Mouse (Mus musculus): ENCODE results near the gene Prrx1. TPM values are rescaled to one million over a fixed set of nuclear protein-coding genes. Genes with fewer than 3 reads are reported as not detected.
A peak's percentile ranks its signal among the peaks of the same experiment; 100 is the strongest.

Prrx1 gene
- polyA plus RNA-seq, 1 experiment from 2014 or later: 8.6 TPM

DNA sequence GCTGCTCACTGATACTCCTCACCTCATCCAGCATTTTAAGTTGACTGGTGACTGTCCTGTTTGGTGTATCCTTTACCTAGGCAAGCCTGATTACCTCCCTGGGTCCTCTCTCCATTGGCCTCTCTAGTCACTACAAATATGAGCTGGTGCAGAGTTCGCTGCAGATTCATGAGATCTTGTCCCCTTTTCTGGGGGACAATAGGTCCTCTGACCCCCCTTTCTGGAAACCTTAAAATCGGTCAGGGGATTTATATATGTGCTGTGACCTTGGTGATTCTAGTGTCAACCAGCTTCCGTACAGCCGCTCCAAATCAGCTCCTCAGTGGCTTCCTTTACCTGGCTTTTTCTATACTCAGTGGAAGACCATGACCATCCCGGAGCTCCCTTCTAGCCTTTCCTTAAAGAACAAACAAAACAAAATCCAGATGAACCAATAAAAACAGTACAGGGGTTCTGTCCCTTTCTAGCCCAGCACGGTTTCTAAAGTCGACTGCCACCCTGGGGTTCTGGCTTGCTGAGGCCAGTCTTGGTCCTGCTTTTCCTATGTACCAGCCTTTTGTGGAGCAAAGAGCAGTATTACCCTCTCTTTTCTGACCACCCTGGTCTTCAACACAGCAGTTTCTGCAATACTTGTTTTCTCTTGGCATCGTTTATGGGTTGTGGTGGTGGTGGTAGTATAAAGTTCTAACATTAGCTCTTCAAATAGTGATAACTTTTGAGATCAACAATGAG, 3.3 kb downstream of the Prrx1 start:
- WGBS: 16% methylated on average over 8 of the region's 8 CpGs
- Histone ChIP-seq H3K9ac (no peak overlapping the region), H3K27ac (no peak overlapping the region), H3K9me3 (replicated peaks) (no peaks in the 10 kb centered on the region), H3K27me3 (peaks cover 55% of the 10 kb centered on the region), H3K4me1 (peaks cover 67% of the 10 kb centered on the region), H3K36me3 (ENCODE audit: poor library complexity, severe bottlenecking) (no peaks in the 10 kb centered on the region), H3K4me2 (peak overlapping the region; percentile 93), H3K4me3 (peak overlapping the region; percentile 57)
- no peak for ATAC-seq

GRCm38 (mm10) chr1:163309466-163309865, 4.0 kb downstream of the Prrx1 start:
- WGBS: 17% methylated on average over 2 of the region's 2 CpGs
- H3K27me3 ChIP-seq: peaks cover 51% of the 10 kb centered on the region
- no peaks in the 10 kb centered on the region for H3K9me3 ChIP-seq (replicated peaks)
- H3K4me3 ChIP-seq: peak overlapping the region; percentile 57
- H3K4me2 ChIP-seq: peak overlapping the region; percentile 93
- no peak for ATAC-seq
- no peak overlapping the region for H3K9ac ChIP-seq
- H3K36me3 ChIP-seq (ENCODE audit: poor library complexity, severe bottlenecking): no peaks in the 10 kb centered on the region
- no peak overlapping the region for H3K27ac ChIP-seq
- peaks cover 60% of the 10 kb centered on the region for H3K4me1 ChIP-seq

GRCm38 (mm10) chr1:163308631-163309030, 4.9 kb downstream of the Prrx1 start:
- peak overlapping the region; percentile 24 for H3K4me3 ChIP-seq
- no peak for ATAC-seq
- H3K4me2 ChIP-seq: peak overlapping the region; percentile 93
- peaks cover 48% of the 10 kb centered on the region for H3K27me3 ChIP-seq
- H3K4me1 ChIP-seq: peaks cover 54% of the 10 kb centered on the region
- WGBS: 3% methylated on average over 24 of the region's 24 CpGs
- H3K9me3 ChIP-seq (replicated peaks): no peaks in the 10 kb centered on the region
- H3K27ac ChIP-seq: no peak overlapping the region
- peak overlapping the region; percentile 41; the same call in 1 of the 2 replicates for H3K9ac ChIP-seq
- no peaks in the 10 kb centered on the region for H3K36me3 ChIP-seq (ENCODE audit: poor library complexity, severe bottlenecking)

DNA sequence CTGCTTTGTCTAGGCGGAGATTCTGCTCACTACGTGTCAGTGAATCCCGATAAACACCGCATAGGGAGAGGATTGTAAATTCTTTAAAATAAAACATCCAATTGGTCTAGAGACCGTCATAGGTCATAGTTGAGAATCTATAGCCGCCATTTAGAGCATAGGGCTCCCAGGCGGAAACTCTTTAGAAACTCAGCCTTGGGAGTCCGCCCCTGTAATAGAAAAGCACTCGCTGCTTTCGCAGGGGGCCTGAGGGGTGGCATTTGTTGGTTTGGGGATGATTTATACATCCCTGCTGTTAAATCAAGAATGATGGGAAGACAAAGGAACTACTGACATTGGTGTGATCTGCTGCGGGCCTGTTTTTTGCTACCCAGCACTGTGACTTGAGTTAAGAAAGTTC, 5.8 kb downstream of the Prrx1 start:
- Histone ChIP-seq H3K4me2 (no peak overlapping the region), H3K27ac (no peak overlapping the region), H3K9me3 (replicated peaks) (no peaks in the 10 kb centered on the region), H3K9ac (no peak overlapping the region), H3K27me3 (peaks cover 48% of the 10 kb centered on the region), H3K36me3 (ENCODE audit: poor library complexity, severe bottlenecking) (no peaks in the 10 kb centered on the region), H3K4me3 (no peak overlapping the region), H3K4me1 (peaks cover 47% of the 10 kb centered on the region)
- WGBS: 21% methylated on average over 11 of the region's 11 CpGs
- no peak for ATAC-seq

- 55% methylated on average over 1 of the region's 1 CpGs for WGBS
- H3K4me2 ChIP-seq: no peak overlapping the region
- H3K27ac ChIP-seq: no peak overlapping the region
- H3K4me1 ChIP-seq: peaks cover 29% of the 10 kb centered on the region; the same call in 1 of the 2 replicates
- H3K4me3 ChIP-seq: no peak overlapping the region
- H3K9me3 ChIP-seq (replicated peaks): no peaks in the 10 kb centered on the region
- no peaks in the 10 kb centered on the region for H3K36me3 ChIP-seq (ENCODE audit: poor library complexity, severe bottlenecking)
- ATAC-seq: peak; percentile 44; the same call in 1 of the 2 replicates
- peaks cover 32% of the 10 kb centered on the region for H3K27me3 ChIP-seq
- no peak overlapping the region for H3K9ac ChIP-seq
These were observed 7.6 kb downstream of the Prrx1 start for GRCm38 (mm10) chr1:163305956-163306355.

DNA sequence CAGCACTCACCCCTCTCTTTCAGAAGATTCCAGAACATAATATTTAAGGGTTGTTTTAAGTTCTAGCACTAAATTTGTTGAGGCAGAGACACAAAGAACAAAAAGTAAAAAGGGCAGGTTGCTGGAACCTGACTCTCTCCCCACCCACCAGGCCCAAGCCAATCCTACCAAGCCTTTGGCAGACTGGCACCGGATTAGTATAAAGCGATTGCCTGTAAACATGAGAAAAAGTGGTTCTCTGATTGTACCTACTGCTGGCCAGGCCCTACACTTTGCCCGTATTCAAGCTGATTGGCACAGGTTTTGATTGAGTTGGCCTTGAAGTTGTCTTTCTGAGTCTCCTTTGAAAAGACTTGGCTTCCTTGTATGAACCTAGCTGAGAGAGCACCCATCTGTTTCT, 8.7 kb downstream of the Prrx1 start:
- H3K27ac ChIP-seq: no peak overlapping the region
- no peaks in the 10 kb centered on the region for H3K9me3 ChIP-seq (replicated peaks)
- H3K36me3 ChIP-seq (ENCODE audit: poor library complexity, severe bottlenecking): no peaks in the 10 kb centered on the region
- H3K27me3 ChIP-seq: peaks cover 21% of the 10 kb centered on the region
- peak; percentile 16; the same call in 1 of the 2 replicates for ATAC-seq
- H3K4me1 ChIP-seq: peaks cover 21% of the 10 kb centered on the region; the same call in 1 of the 2 replicates
- no peak overlapping the region for H3K9ac ChIP-seq
- 94% methylated on average over 3 of the region's 3 CpGs for WGBS
- H3K4me3 ChIP-seq: no peak overlapping the region
- H3K4me2 ChIP-seq: no peak overlapping the region

DNA sequence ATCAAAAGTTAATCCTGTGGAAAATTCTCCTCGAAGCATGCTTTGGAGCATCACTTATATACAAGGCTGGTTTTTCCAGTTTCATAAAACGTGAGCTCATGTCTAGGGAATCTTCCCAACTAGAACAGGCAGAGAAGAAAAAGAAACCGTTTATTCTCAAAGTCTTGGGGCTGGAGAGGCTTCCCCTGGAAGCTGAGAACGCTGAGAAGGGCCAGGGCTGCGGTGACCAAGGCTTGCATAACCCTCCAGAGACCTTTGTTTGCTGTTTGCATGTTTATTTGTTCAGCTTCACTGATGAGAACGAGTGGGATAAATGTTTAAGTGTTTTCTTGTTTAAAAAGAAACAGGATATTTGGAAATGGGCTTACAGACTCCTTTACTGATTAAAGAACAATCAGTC, 11.2 kb downstream of the Prrx1 start:
- 51% methylated on average over 6 of the region's 6 CpGs for WGBS
- H3K4me2 ChIP-seq: no peak overlapping the region
- ATAC-seq: no peak

GRCm38 (mm10) chr1:163293152-163293551, 20.4 kb downstream of the Prrx1 start:
- Histone ChIP-seq H3K4me2 (no peak overlapping the region), H3K9me3 (replicated peaks) (no peaks in the 10 kb centered on the region), H3K27ac (no peak overlapping the region), H3K9ac (no peak overlapping the region), H3K4me3 (no peak overlapping the region), H3K36me3 (ENCODE audit: poor library complexity, severe bottlenecking) (no peaks in the 10 kb centered on the region), H3K27me3 (no peaks in the 10 kb centered on the region), H3K4me1 (no peaks in the 10 kb centered on the region)
- no peak for ATAC-seq
- WGBS: 92% methylated on average over 4 of the region's 4 CpGs

More for the DNA sequence above, 11.2 kb downstream of the Prrx1 start:
- Histone ChIP-seq H3K9me3 (replicated peaks) (no peaks in the 10 kb centered on the region), H3K4me1 (no peaks in the 10 kb centered on the region), H3K4me3 (no peak overlapping the region), H3K27ac (no peak overlapping the region), H3K9ac (no peak overlapping the region), H3K27me3 (0 out of 2 replicates have a peak, but pooled peaks cover 2% of the 10 kb centered on the region), H3K36me3 (ENCODE audit: poor library complexity, severe bottlenecking) (no peaks in the 10 kb centered on the region)

- no peak for ATAC-seq
- no peak overlapping the region for H3K9ac ChIP-seq
- WGBS: 58% methylated on average over 2 of the region's 2 CpGs
These were observed 21.6 kb downstream of the Prrx1 start for GRCm38 (mm10) chr1:163291925-163292324.

GRCm38 (mm10) chr1:163289131-163289530, 24.4 kb downstream of the Prrx1 start:
- ATAC-seq: no peak
- no peak overlapping the region for H3K27ac ChIP-seq
- no peak overlapping the region for H3K4me3 ChIP-seq
- H3K4me2 ChIP-seq: no peak overlapping the region
- H3K9me3 ChIP-seq (replicated peaks): no peaks in the 10 kb centered on the region
- 91% methylated on average over 7 of the region's 7 CpGs for WGBS
- no peak overlapping the region for H3K9ac ChIP-seq
- H3K36me3 ChIP-seq (ENCODE audit: poor library complexity, severe bottlenecking): no peaks in the 10 kb centered on the region
- no peaks in the 10 kb centered on the region for H3K27me3 ChIP-seq
- no peaks in the 10 kb centered on the region for H3K4me1 ChIP-seq

More at GRCm38 (mm10) chr1:163291925-163292324, 21.6 kb downstream of the Prrx1 start:
- no peaks in the 10 kb centered on the region for H3K4me1 ChIP-seq
- H3K27ac ChIP-seq: no peak overlapping the region
- H3K4me3 ChIP-seq: no peak overlapping the region
- no peaks in the 10 kb centered on the region for H3K36me3 ChIP-seq (ENCODE audit: poor library complexity, severe bottlenecking)
- no peaks in the 10 kb centered on the region for H3K27me3 ChIP-seq
- H3K4me2 ChIP-seq: no peak overlapping the region
- H3K9me3 ChIP-seq (replicated peaks): no peaks in the 10 kb centered on the region

DNA sequence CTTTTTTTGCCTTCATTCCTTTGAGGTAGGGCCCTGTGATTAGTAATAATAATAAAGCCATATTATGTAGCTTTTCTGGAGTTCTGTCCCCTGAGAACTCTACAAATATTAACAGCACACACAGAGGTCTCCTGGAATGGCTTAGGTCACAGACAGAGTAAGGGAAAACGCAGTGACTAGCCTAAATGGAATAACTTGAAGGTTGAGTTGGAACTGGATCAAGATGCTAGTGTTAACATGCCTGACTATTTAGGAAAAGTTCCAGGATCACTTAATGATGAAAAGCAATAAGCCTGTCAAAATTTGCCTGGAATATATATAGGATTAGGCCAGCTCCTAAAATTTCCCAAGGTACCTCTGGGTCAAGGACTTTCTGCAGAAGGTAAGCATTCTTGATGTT, 28.0 kb downstream of the Prrx1 start:
- 66% methylated on average over 1 of the region's 1 CpGs for WGBS
- Histone ChIP-seq H3K9me3 (replicated peaks) (no peaks in the 10 kb centered on the region), H3K4me3 (no peak overlapping the region), H3K36me3 (ENCODE audit: poor library complexity, severe bottlenecking) (no peaks in the 10 kb centered on the region), H3K9ac (no peak overlapping the region), H3K4me2 (no peak overlapping the region), H3K27me3 (no peaks in the 10 kb centered on the region), H3K27ac (no peak overlapping the region), H3K4me1 (peaks cover 21% of the 10 kb centered on the region)
- ATAC-seq: no peak

DNA sequence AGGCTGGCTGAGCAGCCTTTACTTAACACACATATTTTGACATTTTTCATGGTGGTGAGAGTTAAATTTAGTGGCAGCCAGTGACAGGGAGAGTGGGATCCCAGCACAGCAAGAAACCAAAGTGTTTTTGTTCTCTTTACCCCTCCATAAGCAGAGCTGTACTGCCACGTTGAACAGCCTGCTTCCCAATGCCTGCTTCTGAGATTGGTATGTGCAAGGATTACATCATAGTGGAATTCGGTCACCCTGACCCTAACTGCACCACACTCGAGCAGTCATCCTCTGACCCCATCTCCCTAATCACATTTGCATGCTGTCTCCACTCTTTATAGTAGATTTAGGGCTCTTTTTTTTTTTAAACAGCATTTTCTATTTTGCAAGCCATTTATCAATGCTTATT, 28.4 kb downstream of the Prrx1 start:
- no peak overlapping the region for H3K27ac ChIP-seq
- ATAC-seq: no peak
- WGBS: 32% methylated on average over 3 of the region's 3 CpGs
- H3K27me3 ChIP-seq: no peaks in the 10 kb centered on the region
- no peak overlapping the region for H3K4me3 ChIP-seq
- no peak overlapping the region for H3K9ac ChIP-seq
- peaks cover 25% of the 10 kb centered on the region for H3K4me1 ChIP-seq
- no peaks in the 10 kb centered on the region for H3K9me3 ChIP-seq (replicated peaks)
- no peaks in the 10 kb centered on the region for H3K36me3 ChIP-seq (ENCODE audit: poor library complexity, severe bottlenecking)
- no peak overlapping the region for H3K4me2 ChIP-seq
